In genomic region chr16:4168476-4168875, GRCm38 (mm10) we compare ENCODE assay signal across 17 mouse cellular contexts. TPM values are rescaled to one million over a fixed set of nuclear protein-coding genes. Genes with fewer than 3 reads are reported as not detected.
DNase-seq lines count a peak whose midpoint lies in the region; ATAC-seq and TF ChIP-seq lines count a peak whose summit lies in the region.
"Had no signal": no experiment of that assay in that cellular context is flagged by ENCODE, and none has a peak within 500 bp of the region (broad histone marks: within the 10 kb centered on the region; RNA-seq: fewer than 3 reads in every experiment).

No protein-coding gene starts in this region.

- no peak for TF ChIP-seq EP300 in lung, postnatal 0 days (IDR thresholded peaks at IDR 0.05)
- no peak for TF ChIP-seq EP300 in stomach, postnatal 0 days (optimal IDR thresholded peaks at IDR 0.05)

- ATAC-seq in hindbrain, postnatal 0 days = no peak
- no peak for ATAC-seq in hindbrain, embryonic 14.5 days (ENCODE audit: low FRiP score)
- no peak for ATAC-seq in lung, postnatal 0 days
- ATAC-seq in stomach, postnatal 0 days (ENCODE audit: low FRiP score, low TSS enrichment) = no peak
- ATAC-seq: forebrain, embryonic 14.5 days had no signal

- DNase-seq in hindbrain, postnatal 0 days (ENCODE audit: low spot score) = peak; percentile 3
- no peak for DNase-seq in hindbrain, embryonic 14.5 days (ENCODE audit: low spot score)
- peak; percentile 12 for DNase-seq in lung, postnatal 0 days (ENCODE audit: low spot score)
- DNase-seq in lung, adult 2 months = no peak
- DNase-seq in brain, adult 2 months (ENCODE audit: low read depth, low spot score) = peak; percentile 41
- DNase-seq in stomach, postnatal 0 days (ENCODE audit: low spot score) = no peak
- no peak for DNase-seq in embryo, embryonic 10 days (ENCODE audit: low spot score)
- DNase-seq: adrenal gland, postnatal 25 days; gastrocnemius, postnatal 36 days; kidney, postnatal 10 days; left cerebral cortex, postnatal 4 days; thymus, adult 2 months had no signal

- no peak overlapping the region for H3K4me3 ChIP-seq in hindbrain, postnatal 0 days (ENCODE audit: low read length)
- H3K4me3 ChIP-seq in hindbrain, embryonic 14.5 days (replicated peaks; ENCODE audit: low read length) = no peak overlapping the region
- H3K4me3 ChIP-seq in lung, postnatal 0 days (ENCODE audit: low read depth, low read length) = no peak overlapping the region
- H3K4me3 ChIP-seq in lung, adult 2 months (replicated peaks; ENCODE audit: extremely low read depth, low read depth, low read length) = no peak overlapping the region
- H3K4me3 ChIP-seq in stomach, postnatal 0 days (ENCODE audit: low read depth, low read length) = no peak overlapping the region
- H3K4me3 ChIP-seq: heart, embryonic 15.5 days; hindbrain, embryonic 13.5 days; liver, embryonic 15.5 days; midbrain, embryonic 10.5 days had no signal

- no peaks in the 10 kb centered on the region for H3K9me3 ChIP-seq in hindbrain, postnatal 0 days (ENCODE audit: low read length)
- no peaks in the 10 kb centered on the region for H3K9me3 ChIP-seq in hindbrain, embryonic 14.5 days (ENCODE audit: control insufficient read depth, low read length)
- H3K9me3 ChIP-seq in lung, postnatal 0 days (ENCODE audit: low read length) = no peaks in the 10 kb centered on the region
- no peaks in the 10 kb centered on the region for H3K9me3 ChIP-seq in stomach, postnatal 0 days (ENCODE audit: control insufficient read depth, low read length)
- H3K9me3 ChIP-seq: heart, embryonic 15.5 days; hindbrain, embryonic 13.5 days; liver, embryonic 15.5 days had no signal

- WGBS in hindbrain, postnatal 0 days = 94% methylated on average over 1 of the region's 1 CpGs
- WGBS in hindbrain, embryonic 14.5 days = 95% methylated on average over 1 of the region's 1 CpGs
- 94% methylated on average over 1 of the region's 1 CpGs for WGBS in lung, postnatal 0 days
- WGBS in lung, adult 2 months = 98% methylated on average over 1 of the region's 1 CpGs
- 98% methylated on average over 1 of the region's 1 CpGs for WGBS in stomach, postnatal 0 days

- H3K9ac ChIP-seq in hindbrain, postnatal 0 days (replicated peaks; ENCODE audit: low read length) = no peak overlapping the region
- H3K9ac ChIP-seq in hindbrain, embryonic 14.5 days = no peak overlapping the region
- no peak overlapping the region for H3K9ac ChIP-seq in lung, postnatal 0 days (replicated peaks; ENCODE audit: low read depth)
- no peak overlapping the region for H3K9ac ChIP-seq in stomach, postnatal 0 days (ENCODE audit: low read length)
- H3K9ac ChIP-seq: heart, embryonic 15.5 days; hindbrain, embryonic 13.5 days; liver, embryonic 15.5 days had no signal

- no peaks in the 10 kb centered on the region for H3K36me3 ChIP-seq in hindbrain, postnatal 0 days (ENCODE audit: insufficient read depth, low read length)
- H3K36me3 ChIP-seq in hindbrain, embryonic 14.5 days (replicated peaks; ENCODE audit: control insufficient read depth, insufficient read depth) = peaks cover 11% of the 10 kb centered on the region
- H3K36me3 ChIP-seq in lung, postnatal 0 days (ENCODE audit: insufficient read depth, low read length) = no peaks in the 10 kb centered on the region
- no peaks in the 10 kb centered on the region for H3K36me3 ChIP-seq in stomach, postnatal 0 days (ENCODE audit: control insufficient read depth, insufficient read depth, low read length)

- H3K4me1 ChIP-seq in hindbrain, postnatal 0 days (ENCODE audit: insufficient read depth, low read length) = no peaks in the 10 kb centered on the region
- H3K4me1 ChIP-seq in hindbrain, embryonic 14.5 days (replicated peaks; ENCODE audit: control insufficient read depth, insufficient read depth, low read length) = no peaks in the 10 kb centered on the region
- no peaks in the 10 kb centered on the region for H3K4me1 ChIP-seq in lung, postnatal 0 days (ENCODE audit: insufficient read depth, low read depth, low read length)
- H3K4me1 ChIP-seq in lung, adult 2 months (ENCODE audit: control insufficient read depth, insufficient read depth, low read length) = no peaks in the 10 kb centered on the region
- H3K4me1 ChIP-seq in stomach, postnatal 0 days (replicated peaks; ENCODE audit: control insufficient read depth, insufficient read depth) = no peaks in the 10 kb centered on the region
- H3K4me1 ChIP-seq: hindbrain, embryonic 13.5 days; midbrain, embryonic 10.5 days had no signal

- H3K27ac ChIP-seq in hindbrain, postnatal 0 days = no peak overlapping the region
- no peak overlapping the region for H3K27ac ChIP-seq in hindbrain, embryonic 14.5 days
- no peak overlapping the region for H3K27ac ChIP-seq in lung, postnatal 0 days (ENCODE audit: low read length)
- H3K27ac ChIP-seq in stomach, postnatal 0 days (replicated peaks) = no peak overlapping the region
- H3K27ac ChIP-seq: heart, embryonic 15.5 days; hindbrain, embryonic 13.5 days; liver, embryonic 15.5 days; midbrain, embryonic 10.5 days had no signal

- peak; percentile 41 for TF ChIP-seq CTCF in hindbrain, postnatal 0 days (IDR thresholded peaks at IDR 0.05; ENCODE audit: low read depth)
- peak; percentile 65 for TF ChIP-seq CTCF in lung, postnatal 0 days (IDR thresholded peaks at IDR 0.05)
- TF ChIP-seq CTCF in lung, adult 2 months (IDR thresholded peaks at IDR 0.05; ENCODE audit: insufficient read depth, low read length) = no peak
- peak; percentile 50 for TF ChIP-seq CTCF in stomach, postnatal 0 days (IDR thresholded peaks at IDR 0.05; ENCODE audit: low read depth)

- no peak for TF ChIP-seq POLR2A in lung, adult 2 months (IDR thresholded peaks at IDR 0.05; ENCODE audit: borderline replicate concordance, extremely low read depth, low read depth, low read length)

- H3K4me2 ChIP-seq in hindbrain, postnatal 0 days (ENCODE audit: low read depth, low read length) = no peak overlapping the region
- H3K4me2 ChIP-seq in hindbrain, embryonic 14.5 days (replicated peaks) = no peak overlapping the region
- no peak overlapping the region for H3K4me2 ChIP-seq in lung, postnatal 0 days (replicated peaks; ENCODE audit: low read depth, low read length)
- H3K4me2 ChIP-seq in stomach, postnatal 0 days (replicated peaks; ENCODE audit: low read depth) = no peak overlapping the region
- H3K4me2 ChIP-seq: heart, embryonic 15.5 days; hindbrain, embryonic 13.5 days; liver, embryonic 15.5 days had no signal

- no peaks in the 10 kb centered on the region for H3K27me3 ChIP-seq in hindbrain, postnatal 0 days (ENCODE audit: insufficient read depth, low read length)
- no peaks in the 10 kb centered on the region for H3K27me3 ChIP-seq in hindbrain, embryonic 14.5 days (ENCODE audit: control insufficient read depth, insufficient read depth, low read length)
- H3K27me3 ChIP-seq in lung, postnatal 0 days (replicated peaks; ENCODE audit: insufficient read depth, low read length) = no peaks in the 10 kb centered on the region
- H3K27me3 ChIP-seq in stomach, postnatal 0 days (ENCODE audit: control insufficient read depth, insufficient read depth, low read length) = no peaks in the 10 kb centered on the region
- H3K27me3 ChIP-seq: heart, embryonic 15.5 days; hindbrain, embryonic 13.5 days; liver, embryonic 15.5 days had no signal

RNA-seq across cellular contexts. Expression of gene Crebbp, which starts 45.3 kb away (rescaled TPM):
- 59.4 and 61.6 TPM in 2 replicates for total RNA-seq in hindbrain, postnatal 0 days (2014; rRNA removed)
- polyA plus RNA-seq in hindbrain, postnatal 0 days (2015; fragmentation: Nextera tagmentation; extraction: Ambion mirVana) = 28.3 and 29.8 TPM in 2 replicates
- polyA plus RNA-seq in hindbrain, embryonic 14.5 days (2014; fragmentation: Nextera tagmentation; extraction: Ambion mirVana) = 38.8 and 45.7 TPM in 2 replicates
- 24.7 and 30.6 TPM in 2 replicates for polyA plus RNA-seq in lung, postnatal 0 days (2015; fragmentation: Nextera tagmentation; extraction: Ambion mirVana)
- 31.8 and 43.4 TPM in 2 replicates for polyA plus RNA-seq in lung, adult 2 months (2012; rRNA removed)
- polyA plus RNA-seq in stomach, postnatal 0 days (2015; fragmentation: Nextera tagmentation; extraction: Ambion mirVana) = 14.4 and 14.8 TPM in 2 replicates

Comparison
In these comparisons a context has a peak if more than half of its experiments do, and no peak if none do; other contexts are left out.
1. DNase-seq: peak in hindbrain, postnatal 0 days (single experiment), lung, postnatal 0 days (single experiment) and brain, adult 2 months (single experiment); none in hindbrain, embryonic 14.5 days (single experiment), lung, adult 2 months (single experiment), stomach, postnatal 0 days (single experiment) and embryo, embryonic 10 days (single experiment).